Mouse (Mus musculus): ENCODE measurements at regions not wholly inside any gene's neighbourhood (a gene's known extent, or its start where the extent isn't known, plus 50 kb on each side); places are given as distances from the start of the nearest gene placed in this dataset.

DNA sequence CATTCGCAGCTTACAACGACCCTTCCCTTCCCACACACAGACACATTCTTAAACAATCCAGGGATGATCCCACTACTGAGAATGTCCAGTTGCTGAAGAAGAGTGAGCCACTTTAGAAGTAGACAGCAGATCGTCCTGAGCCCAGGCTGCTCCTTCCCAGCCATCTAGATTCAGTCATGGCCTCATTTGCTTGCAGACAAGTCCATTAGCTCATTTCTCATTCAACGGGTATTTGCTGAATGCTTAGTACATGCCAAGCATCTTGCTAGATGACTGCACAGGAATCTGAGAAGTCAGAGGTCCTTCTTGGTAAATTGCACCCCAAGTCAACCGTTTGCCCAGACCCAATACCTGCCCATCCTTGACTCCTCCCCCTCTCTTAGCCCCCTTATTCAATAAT, 57.8 kb downstream of the Ier5 start:
- DNase-seq = no peak

DNA sequence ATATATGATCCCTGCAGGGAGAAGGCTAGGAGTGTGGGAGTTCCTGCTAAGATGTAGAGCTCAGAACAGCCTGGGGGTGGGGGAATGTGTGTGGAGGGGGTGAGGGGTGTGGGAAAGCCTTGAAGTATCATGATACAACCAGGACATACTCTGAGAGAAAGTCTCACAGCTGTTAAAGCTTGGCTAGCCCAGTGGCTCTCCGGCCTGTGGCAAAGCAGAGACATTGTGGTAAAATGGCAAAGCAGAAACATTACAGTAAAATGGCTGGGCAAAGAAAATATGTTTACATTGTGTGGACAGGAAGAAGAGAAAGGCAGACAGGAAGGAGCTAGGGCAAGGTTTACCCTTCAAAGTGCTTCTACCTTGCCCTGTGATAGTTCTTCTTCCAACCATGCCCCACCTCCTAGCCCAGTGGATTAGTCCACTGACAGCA, 58.5 kb downstream of the Ier5 start:
- DNase-seq = no peak

DNA sequence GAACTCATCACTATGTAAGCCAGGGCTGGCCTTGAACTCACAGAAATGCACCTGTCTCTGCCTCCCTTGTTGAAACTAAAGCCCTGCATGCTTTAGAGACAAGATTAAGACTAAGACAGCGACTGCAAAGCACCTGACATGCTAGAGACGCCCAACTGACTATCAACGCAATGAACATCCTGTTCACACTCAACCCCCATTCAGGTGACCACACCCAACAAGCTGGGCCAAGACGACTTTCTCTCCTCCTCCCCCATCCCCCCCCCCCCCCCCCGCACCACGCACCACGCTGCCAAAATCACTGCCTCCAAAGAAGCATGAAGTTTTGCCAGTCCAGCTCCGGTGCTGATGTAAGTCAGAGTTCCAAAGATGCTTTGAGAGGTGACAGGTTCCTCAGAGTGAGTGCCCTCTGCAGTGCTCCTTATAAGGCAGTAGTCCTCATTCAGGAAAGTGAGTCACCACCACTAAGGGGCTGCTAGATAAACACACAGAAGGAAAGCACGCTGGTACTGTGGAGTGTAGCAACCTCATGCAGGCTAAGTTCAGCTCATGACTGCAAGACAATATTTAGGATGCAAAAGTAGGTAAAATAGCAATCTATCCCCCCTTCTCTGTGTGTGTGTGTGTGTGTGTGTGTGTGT, 59.2 kb downstream of the Ier5 start:
- DNase-seq = no peak

DNA sequence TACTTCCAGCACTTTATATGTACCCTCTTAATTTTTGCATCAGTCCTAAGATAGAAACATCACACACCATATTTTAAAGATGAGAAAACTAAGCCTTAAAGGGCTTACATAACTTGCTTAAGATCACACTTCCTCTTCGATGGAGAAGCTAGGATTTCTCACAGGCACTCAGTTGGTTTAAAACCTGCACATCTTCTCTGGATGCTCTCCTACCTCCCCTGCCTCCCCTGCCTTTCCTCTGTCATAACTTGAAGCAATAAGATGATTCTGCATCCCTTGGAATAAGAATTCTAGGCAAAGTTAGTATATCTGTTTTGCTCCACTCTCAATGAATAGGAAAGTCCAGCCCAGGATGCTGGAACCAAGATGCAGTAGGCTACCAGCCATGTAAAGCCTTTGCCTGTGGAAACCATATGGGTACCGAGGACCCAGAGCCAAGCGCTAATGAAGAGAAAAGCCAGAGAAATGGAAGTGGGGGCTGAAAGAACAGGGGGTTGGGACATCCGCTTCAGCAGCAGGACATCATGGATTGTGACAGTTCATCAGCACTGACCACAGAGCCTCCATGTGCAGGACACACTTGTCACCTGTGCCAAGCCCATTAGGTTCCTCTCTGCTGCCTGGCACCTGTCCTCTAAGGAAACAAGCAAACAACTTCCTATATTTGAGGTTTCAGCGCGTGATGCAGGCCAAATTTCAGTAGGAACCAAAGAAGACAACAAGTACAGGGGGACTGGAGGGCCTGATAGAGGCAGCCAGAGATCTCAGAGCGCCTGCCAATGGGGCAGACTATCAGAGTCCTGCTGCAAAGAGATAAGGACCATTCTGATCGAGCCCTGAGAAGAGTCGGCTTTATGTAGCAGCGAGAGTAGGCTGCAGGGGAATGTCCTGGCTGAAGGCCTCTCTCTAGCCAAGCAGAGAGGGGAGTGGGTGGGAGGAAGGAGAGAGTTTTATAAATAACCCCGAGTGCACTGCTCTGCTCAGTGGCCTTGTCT, 60.5 kb downstream of the Ier5 start:
- no peak for DNase-seq

DNA sequence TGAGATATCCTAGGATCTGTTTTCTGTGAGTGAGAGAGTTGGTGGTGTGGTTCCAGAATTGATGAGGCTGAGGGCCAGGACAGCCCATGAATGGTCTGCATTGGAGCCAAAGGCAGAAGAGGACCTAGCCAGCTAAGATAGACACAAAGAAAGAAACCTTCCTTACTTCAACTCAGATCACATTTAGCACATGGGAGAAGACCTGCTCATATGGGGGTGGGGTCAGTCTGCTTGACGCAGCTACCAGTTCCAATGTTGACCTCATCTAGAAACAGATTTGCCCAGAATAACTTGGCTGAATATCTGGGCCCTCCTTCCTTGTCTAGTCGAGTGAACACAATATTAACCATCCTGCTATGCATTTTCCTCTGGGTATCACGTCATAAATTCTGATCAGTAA, 62.0 kb downstream of the Ier5 start:
- DNase-seq = no peak

DNA sequence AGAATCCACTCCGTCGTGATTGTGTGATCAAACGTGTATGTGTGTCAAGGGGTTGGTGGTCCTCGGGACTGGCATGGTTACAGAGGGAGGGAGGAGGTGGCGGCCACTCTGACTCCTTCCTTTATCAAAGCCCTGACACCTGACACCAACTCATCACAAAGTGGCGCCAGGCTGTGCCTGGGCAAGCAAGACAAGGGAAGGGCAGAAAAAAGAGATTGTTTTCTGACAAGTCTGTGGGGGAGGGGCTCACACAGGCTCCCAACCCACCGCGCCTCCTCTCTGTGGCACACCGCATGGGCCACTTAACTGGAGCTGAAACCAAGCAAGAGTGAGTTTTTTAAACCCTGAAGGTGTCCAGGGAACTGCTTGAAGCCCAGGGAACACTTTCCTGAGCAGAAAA, 68.5 kb downstream of the Ier5 start:
- no peak for DNase-seq

DNA sequence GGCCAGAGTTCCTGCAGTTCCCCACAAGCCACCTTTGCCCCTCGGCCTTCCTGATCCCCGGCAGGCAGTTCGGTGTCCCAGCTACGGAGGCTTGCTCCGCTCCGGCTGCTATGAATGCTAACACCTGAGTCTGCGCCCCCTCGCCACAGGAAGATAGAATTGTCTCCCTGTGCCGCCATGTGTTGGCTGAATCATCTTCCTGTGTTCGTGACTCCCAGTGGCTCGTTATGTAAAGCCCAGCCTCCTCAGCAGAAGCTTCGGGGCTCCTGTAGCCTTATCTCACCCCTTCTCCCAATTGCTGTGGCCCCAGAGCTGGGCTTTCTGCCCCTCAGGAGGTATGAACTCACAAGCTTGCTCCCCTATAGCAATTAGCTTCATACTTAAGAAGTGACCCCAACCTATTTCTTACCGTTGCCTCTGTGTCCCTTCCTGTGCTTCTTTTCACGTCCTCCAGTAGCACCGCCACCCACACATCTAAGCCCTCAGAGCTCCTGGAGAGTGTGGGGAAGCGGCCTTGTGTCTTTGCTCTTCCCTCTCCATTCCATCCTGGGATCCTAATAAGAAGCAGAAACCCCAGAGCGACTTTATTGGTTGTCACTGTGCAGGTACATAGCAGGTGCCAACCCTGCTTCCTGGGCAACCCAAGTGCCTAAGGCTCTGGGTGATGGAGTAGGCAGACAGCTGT, 70.1 kb downstream of the Ier5 start:
- no peak for DNase-seq

DNA sequence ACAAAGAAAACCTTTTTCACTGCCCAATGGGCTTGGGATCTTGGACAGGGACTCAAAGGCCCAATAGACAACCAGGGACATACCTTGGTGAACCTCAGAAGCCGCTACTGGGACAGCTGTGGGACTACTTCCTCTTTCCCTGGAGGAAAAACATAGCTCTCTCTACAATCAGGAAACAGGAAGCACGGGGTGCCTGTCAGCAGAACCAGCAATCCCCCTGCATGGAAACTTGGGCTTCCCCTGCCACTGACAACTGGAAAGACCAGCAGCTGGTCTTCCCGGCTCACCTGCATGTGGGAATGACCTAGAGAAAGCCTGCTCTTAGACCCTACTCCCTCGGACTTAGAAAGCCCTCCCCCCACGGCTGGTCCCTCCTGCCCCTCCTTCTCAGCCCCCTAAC, 70.7 kb downstream of the Ier5 start:
- DNase-seq = no peak

DNA sequence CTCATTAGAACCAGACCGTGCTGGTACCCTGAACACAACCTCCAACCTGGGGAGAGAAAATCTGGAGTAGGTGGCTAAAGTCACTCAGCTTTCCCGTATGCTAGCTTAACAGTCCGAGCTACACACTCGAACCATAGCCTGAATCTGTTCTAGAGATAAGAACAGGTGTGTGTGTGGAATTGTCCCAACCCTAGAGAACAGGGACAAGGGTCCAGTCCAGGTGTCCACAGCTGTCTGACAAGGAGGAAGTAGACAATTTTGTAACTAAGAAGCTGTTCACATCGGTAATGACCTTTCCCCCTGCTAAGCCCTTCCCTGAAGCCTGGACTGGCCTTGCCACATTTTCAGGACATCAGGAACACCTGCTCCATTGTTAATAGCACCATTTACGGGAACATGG, 71.3 kb downstream of the Ier5 start:
- no peak for DNase-seq

DNA sequence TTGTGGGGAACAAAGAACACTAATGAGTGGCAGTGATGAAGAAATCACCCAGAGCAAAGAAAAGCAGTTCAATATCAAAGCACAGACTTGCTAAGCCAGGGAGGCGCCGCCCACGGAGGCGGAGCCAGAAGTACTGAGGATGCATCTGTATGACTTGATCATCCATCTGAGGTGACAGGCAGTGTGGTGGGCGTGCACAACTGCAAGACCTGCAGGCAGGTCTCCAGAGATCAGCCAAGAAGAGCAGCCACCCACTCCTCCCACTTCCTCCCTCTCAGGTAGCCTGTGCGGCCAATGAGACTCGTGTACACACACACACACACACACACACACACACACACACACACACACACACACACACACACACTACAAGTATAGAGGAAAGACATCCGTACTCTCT, 71.9 kb downstream of the Ier5 start:
- DNase-seq = peak; percentile 20 to 36

DNA sequence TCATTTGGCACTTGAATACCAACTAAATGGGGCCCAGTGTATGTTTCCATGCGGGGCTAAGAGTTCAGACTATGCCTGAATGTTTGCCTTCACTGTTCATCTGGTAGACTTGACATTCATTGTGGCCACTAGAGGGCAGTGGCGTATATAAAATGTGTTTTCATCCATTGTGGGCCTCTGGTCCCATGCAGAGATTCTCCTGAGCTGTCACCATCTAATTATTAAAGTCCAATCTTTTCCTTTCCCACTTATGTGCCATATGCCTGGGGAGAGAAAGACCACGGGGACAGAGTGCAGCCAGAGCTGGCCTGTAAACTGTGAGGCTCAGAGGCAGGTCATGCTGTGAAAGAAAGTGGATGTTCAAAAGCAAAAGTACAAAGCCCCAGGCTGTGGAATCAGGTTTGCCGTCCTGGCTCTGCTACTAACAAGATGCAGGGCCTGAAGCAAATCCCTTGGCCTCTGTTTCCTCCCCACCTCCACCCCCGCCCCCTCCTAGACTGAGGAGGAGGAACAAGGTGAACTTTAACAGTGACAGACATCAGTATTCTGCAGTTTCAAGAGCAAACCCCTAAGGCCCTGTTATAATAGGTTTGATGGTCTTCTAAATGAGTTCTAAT, 73.5 kb downstream of the Ier5 start:
- peak; percentile 60 to 87 for DNase-seq

DNA sequence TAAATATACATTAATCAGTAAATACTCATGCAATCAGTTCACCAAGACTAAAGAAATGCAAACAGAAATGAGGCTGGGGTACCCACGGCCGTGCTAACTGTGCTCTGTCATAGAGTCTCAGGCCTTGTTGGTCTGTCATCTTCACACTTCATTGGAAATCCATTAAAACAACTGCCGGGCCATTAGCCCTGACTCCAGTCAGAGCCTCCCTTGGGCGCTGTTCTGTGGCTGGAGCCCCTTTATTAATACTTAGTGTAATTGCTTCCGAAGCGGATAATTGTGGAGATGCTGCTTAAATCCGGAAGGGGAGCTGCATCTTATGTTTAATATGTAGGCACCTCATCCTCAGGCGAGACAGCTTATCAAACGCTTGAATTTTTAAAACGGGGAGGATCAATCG, 76.1 kb downstream of the Ier5 start:
- DNase-seq = no peak

DNA sequence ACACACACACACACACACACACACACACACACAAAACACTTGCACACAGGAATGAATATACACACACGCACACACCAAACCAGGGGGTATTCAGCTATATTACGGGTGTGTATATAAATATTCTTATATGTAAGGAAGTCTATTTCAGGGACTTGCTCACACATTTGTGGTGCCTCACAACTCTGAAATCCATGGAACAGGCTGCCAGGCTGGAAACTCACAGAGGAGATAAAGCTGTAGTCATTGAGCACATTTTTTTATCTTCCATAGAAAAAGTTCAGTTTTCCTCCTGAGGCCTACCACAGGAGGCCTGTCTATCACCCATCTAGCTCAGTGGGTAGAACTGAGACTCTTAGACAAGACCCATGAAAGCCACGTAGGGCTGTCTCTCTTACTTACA, 83.8 kb downstream of the Ier5 start:
- no peak for DNase-seq

DNA sequence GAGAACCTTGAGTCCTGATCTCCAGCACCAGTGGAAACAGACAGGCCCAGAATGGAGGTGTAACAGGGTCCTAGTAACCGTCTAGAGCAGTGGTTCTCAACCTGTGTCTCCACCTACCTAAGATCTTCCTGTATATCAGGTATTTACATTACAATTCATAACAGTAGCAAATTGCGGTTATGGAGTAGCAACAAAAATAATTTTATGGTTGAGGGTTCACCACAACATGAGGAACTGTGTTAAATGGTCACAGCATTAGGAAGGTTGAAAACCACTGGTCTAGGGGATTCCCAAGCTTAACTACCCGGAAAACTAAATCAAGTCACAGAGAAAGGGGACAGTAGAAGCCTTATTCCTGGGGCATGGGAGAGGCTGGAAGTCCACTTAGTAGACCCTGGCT, 84.5 kb downstream of the Ier5 start:
- DNase-seq = no peak

DNA sequence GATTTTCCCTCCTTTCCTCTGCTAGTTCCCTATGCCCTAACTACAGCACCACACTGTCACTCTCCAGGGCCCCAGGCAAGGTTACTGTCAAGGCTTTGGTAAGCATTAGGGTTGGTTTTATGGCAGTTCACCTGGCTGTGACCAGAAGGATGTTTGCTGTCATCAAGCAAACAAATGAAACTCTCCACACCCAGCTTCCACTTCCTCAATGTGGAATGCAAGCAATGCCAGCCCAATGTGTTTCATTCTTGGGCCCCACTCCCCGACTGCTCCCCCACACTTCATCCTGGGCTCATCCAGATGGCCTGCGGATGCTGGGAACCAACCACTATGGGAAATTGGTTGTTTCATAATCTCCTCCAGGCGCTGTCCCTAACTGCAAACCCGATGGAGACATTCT, 85.7 kb downstream of the Ier5 start:
- DNase-seq = no peak

DNA sequence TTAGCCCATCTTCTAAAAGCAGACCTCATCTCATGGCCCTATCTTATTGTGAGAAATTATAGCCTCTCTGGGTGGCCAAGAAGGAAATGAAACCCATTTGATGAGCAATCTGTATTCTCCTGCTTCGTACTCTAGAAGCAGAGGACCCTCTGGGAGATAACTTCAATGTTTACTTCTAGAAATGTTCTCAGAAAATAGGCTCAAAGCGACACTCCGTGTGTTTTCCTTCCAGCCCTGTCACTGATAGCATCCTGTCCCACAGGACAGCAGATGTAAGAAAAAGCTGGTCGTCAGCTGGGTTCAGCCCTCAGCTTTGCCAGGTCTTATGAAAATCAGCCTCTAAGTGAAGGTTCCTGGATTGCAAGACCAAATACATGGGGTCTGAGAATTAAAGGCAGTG, 86.1 kb downstream of the Ier5 start:
- no peak for DNase-seq

DNA sequence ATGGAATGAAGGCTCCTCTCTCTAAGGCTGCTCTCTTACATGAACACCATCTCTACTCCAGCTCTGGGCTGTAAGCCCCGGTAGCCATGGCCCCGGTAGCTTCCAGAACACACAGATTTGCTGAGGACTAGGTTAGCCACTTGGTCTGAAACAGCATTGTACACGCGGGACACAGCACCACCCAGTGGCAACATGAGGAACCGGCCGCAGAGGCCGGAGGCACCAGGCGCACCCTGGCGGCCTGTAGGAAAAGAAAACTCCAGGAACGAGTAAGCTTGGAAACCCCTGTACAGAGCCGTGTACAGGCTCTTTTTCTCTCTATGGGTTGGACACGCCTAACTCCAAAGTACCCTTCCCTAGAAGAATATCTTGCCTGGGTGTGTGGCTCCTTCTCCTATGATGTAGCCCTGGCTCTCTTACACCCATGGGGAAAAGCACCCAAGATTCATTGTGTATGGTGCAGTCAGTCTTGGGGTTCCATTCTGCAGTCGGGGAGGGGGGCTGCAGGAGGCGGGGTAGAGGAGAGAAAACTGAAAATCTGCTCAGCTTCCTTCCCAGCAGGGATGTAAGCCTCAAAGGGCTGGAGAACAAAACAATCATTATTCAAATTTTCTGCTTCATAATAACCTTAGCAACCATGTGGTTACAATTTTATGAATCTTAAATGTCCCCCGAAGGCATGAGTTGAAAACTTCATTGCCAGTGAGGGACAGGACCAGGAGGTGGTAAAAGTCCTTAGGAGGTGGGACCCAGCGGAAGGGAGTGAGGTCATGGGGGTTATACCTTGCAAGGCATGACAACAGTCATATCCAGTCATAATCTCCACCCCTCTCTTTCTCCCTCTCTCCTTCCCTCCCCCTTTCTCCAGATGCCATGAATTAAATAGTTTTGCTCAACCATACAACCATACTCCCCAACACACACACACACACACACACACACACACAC, 92.6 kb downstream of the Ier5 start:
- DNase-seq = peak; percentile 70 to 90

DNA sequence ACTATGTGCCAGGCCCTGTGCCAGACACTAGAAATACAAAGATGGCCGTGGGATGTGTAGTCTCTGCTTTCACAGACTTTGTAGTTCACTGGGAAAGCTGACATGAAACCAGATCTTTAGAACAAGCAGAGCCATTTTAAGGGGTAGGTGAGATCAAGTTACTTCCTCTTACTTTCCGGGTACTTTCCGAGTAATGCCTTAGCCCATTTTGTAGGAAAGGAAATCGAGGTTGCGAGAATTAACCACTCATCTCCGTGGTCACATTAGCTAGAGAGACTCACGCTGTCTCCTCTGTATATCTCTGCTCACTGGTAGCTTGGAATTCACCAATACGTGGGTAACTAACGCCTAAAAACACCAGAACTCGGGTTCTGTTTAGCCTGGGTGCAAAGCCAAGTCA, 93.3 kb downstream of the Ier5 start:
- no peak for DNase-seq

DNA sequence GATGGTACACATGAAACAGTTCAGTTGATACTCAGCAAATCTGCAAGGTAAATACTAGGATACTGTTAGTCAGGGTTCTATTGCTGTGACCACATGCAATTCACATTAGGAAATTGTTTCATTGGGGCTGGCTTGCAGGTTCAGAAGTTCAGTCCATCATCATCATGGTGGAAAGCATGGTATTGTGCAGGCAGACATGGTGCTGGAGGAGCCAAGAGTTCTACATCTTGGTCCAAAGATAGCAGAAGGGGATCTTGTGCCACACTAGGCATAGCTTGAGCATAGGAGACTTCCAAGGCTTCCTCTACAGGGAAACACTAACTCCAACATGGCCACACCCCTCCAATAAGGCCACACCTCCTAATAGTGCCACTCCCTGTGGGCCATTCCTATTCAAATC, 99.1 kb downstream of the Ier5 start:
- DNase-seq = no peak

DNA sequence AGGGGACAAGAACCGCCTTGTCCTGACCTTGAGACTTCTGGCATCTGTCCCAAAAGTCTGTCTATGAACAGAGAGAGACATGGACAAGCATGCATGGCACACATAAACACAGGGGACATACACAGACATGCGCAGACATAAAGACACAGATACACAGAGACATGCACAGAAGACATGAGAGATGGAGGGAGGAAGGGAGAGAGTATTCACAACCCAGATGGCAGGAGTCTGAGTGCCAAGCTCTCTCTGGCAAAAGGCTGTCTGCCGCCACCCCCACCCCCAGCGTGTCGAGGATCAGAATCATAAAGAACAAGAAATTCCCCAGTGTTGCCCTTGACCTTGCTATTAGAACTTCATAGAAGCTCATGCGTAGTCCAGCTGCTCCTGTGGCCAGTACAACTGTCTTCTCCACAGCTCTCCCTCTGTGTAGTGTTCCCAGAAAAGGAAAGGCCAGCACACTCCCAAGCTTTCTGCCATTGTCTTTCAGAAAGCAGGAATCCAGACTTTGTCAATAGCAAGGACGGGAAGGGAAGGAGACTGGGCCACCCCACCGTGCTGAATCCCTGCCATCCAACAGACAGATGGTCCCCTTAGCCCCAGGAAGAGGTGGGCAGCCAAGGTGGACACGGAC, 99.8 kb downstream of the Ier5 start:
- no peak for DNase-seq

DNA sequence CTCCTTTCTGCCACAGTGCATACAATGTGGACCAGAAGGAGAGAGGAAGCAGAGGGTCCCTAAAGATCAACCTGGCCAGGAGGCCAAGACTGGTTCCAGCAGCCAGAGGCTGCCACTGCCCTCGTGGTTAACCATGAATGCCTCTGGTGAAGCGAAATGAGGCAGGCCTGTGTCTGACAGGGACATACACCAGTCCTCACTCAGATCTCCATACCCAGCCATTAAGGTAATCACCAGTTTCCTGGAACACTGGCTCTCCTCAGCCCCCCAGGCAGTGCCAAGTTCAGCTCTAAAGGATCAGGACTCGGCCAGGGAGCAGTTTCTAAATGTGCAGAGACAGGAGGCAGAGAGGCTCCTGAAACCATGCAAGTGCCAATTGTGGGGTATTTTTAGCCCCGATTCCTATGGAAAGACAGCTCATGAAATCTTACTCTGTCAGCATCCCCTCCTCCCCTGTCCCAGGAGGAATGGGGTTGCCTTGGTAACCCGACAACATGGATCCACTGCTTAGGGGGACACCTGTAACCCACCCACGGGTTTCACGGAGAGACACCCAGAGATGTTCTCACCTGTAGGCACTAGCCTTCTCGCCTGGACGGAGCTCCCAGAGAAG, 103.6 kb downstream of the Ier5 start:
- no peak for DNase-seq
